Mouse (Mus musculus) cerebellum, adult 9-10 months (tissue): ENCODE measurements around the gene Ctla2b.
"Not testable (repeated sequence)": the region's sequence is repeated elsewhere in the genome, so short reads cannot be mapped to it uniquely, and the experiment has no call there.

Experiments
- DNase-seq: peaks from one replicate; pipeline ENCODE4 v3.0.0; 2022

Ctla2b gene

DNA sequence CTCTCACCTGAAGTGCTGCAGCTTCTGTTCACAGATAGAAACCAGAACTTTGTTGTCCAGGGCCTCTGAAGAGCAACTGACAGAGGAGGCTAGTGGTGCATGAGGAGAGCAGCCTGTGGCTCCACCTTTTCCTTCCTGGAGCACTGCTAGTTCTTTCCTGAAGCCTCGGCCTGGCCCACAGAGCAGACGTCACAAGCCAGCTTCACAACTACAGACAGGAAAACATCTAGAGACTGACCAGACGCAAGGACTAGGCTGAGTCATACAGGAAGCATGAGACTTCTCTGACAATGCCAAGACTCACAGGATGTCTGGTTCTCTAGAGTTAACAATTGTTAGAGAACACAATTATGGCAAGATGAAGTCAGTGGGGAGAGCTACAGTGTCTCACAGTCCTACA, at the start of gene Ctla2b:
Gene Ctla2b, minus strand, starts transcription at position 120 of the 400 bp plus-strand sequence.
- DNase-seq: no peak

- DNase-seq: not testable (repeated sequence)
Observed at GRCm38 (mm10) chr13:60941884-60942283, 44.6 kb upstream of the Ctla2b start, which contains the start of gene Tpbpa. Tpbpa (minus strand) TSS chr13:60941984.

DNA sequence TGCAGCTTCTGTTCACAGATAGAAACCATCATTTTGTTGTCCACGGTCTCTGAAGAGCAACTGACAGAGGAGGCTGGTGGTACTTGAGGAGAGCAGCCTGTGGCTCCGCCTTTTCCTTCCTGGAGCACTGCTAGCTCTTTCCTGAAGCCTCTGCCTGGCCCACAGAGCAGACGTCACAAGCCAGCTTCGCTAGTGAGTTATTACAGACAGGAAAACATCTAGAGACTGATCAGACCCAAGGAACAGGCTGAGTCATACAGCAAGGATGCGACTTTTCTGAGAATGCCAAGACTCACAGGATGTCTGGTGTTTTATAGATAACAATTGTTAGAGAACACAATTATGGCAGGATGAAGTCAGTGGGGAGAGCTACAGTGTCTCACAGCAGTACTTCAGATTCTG, 39.3 kb upstream of the Ctla2b start, which contains the start of the genes Gm49391 and Ctla2a:
Gene Gm49391, minus strand, starts transcription at position 72 of the 402 bp plus-strand sequence.
Gene Ctla2a, minus strand, starts transcription at position 126 of the 402 bp plus-strand sequence.
- no peak for DNase-seq

GRCm38 (mm10) chr13:60935490-60935889, 38.2 kb upstream of the Ctla2b start, which contains the start of gene Gm49393:
Gm49393 (minus strand) TSS chr13:60935590.
- not testable (repeated sequence) for DNase-seq

- not testable (repeated sequence) for DNase-seq
Observed at GRCm38 (mm10) chr13:60904780-60905179, 7.5 kb upstream of the Ctla2b start, which contains the start of gene Tpbpb. Tpbpb (minus strand) TSS chr13:60904880.

GRCm38 (mm10) chr13:60896794-60897193, 453 bp downstream of the Ctla2b start, which contains the start of gene Gm49392:
Gm49392 (minus strand) TSS chr13:60896894.
- not testable (repeated sequence) for DNase-seq

DNA sequence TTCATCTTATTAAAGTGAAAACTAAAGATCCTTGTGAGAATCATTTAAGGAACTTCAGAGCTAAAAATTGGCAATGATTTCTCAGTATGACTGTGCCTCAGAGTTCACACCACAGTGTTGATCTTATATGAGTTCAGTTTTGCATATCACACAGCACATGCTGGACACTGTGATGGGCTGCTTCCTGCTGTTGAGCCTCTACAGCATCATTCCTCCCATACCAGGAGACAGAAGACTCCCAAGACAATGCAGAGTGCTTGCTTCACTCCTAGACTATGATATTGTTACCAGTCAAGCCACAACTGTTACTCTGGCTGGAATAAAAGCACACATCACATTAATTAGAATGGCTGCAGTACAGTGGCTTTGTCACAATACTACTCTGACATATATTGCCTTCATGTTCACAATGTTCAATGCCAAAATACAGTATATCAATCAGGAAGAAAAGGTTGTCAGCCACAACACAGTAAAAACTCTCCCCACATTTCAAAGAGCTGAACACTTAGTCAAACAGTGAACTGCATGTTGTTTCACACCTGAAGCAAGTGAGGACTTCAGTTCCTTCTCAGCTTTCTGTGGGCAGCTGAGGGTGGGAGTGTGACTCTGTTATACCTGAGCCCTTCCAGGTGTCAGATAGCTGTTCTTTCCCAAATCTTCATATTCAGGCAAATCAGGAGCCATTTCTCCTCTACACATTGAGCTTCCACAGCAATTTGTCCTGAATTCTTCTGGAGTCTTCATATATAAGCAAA, 1.7 kb downstream of the Ctla2b start:
- DNase-seq: no peak

DNA sequence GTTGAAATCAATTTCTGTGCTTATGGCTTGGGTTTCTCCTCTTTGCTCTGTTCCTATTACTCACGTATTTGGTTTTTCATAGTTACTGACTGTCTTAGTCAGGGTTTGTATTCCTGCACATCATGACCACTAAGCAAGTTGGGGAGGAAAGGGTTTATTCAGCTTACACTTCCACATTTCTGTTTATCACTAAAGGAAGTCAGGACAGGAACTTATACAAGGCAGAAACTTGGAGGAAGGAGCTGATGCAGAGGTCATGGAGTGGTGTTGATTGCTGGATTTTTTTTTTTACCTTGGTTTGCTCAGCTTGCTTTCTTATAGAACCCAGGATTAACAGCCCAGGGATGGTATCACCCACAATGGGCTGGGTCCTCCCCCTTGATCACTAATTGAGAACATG, 4.9 kb downstream of the Ctla2b start:
- DNase-seq: no peak

- no peak for DNase-seq
Observed at GRCm38 (mm10) chr13:60864281-60864680, 33.0 kb downstream of the Ctla2b start, which contains the start of gene 4930486L24Rik. 4930486L24Rik (minus strand) TSS chr13:60864475.

DNA sequence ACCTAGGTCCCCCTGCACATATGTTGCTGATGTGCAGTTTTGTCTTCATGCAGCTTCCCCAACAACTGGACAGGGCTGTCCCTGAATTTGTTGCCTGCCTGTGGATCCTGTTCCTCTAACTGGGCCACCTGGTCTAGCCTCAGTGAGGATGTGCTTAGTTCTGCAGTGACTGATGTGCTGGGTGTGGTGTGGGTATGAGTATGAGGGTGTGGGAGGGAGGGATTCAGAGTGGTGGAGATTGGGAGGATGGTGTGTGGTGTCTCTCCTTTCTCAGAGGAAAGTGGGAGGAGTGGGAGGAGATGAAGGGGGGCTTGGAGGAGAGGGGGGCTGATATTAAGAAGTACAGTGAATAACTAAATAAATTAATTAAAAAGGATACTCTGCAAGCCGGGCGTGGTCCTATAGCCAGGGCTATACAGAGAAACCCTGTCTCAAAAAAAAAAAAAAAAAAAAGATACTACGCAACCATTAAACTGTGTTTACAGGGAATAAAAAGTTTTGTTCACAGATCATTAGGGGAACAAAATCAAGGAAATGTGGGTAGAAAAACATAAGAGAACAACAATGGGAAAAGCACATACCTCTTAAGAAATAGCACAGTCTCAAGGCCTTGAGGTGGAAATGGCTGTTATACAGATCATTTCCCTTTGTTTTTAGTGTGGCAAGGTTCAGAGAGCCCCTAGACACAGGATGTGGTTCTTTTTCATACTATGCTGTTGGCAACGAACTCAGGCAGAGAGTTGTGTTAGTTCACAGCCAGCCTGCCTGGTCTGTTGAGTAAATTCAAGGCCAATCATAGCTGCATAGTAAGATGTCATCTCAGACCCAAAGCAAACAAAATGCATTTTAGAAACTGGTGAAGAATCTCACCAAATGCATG, 48.8 kb downstream of the Ctla2b start:
- no peak for DNase-seq
